Mouse (Mus musculus) spleen, adult 2 months (tissue): ENCODE data around the gene Gm3285. TPM values are rescaled to one million over a fixed set of nuclear protein-coding genes. Genes with fewer than 3 reads are reported as not detected.

Experiments used
- DNase-seq, 2 experiments: peaks; one replicate each; pipeline versions ENCODE4 v3.0.0 to v3.0.0-alpha.2; 2012 to 2021; ENCODE audit warnings: low spot score in 2 of 2, low read depth in 1 of 2
- H3K27ac ChIP-seq: fragments of 200-500 bp; 2 replicates; pipeline ENCODE4 v1.5.1; 2012; ENCODE audit warnings: low read length, inconsistent platforms; ENCODE audit not compliant: insufficient read depth
- H3K27me3 ChIP-seq: fragments of 200-500 bp; 2 replicates; pipeline ENCODE4 v1.6.1; 2012; ENCODE audit warnings: mild to moderate bottlenecking, moderate library complexity, low read length, inconsistent platforms; ENCODE audit not compliant: control insufficient read depth, insufficient read depth
- H3K36me3 ChIP-seq: fragments of 200-500 bp; 2 replicates; pipeline ENCODE4 v1.6.1; 2012; ENCODE audit warnings: mild to moderate bottlenecking, low read length, inconsistent platforms; ENCODE audit not compliant: control insufficient read depth, insufficient read depth
- H3K4me1 ChIP-seq: fragments of 200-500 bp; 2 replicates; pipeline ENCODE4 v1.6.1; 2011; ENCODE audit warnings: inconsistent platforms; ENCODE audit not compliant: control insufficient read depth, insufficient read depth, insufficient read length
- H3K4me3 ChIP-seq: fragments of 200-500 bp; 2 replicates; pipeline ENCODE4 v1.5.1; 2011; ENCODE audit warnings: mild to moderate bottlenecking, inconsistent platforms; ENCODE audit not compliant: insufficient read depth, insufficient read length; ENCODE audit errors: extremely low read depth
- CTCF ChIP-seq: fragments of 200-500 bp; IDR thresholded peaks from 2 replicates; pipeline ENCODE4 v1.5.1; 2011; ENCODE audit warnings: mild to moderate bottlenecking, inconsistent platforms; ENCODE audit not compliant: insufficient read depth, insufficient read length, insufficient replicate concordance; ENCODE audit errors: extremely low read depth
- POLR2A ChIP-seq: fragments of 200-500 bp; IDR thresholded peaks from 2 replicates; pipeline ENCODE4 v1.6.1; 2011; ENCODE audit warnings: low read depth, low read length, inconsistent platforms
- WGBS: fragments of 180-500 bp; shearing (Covaris S2); methylation state at CpG from one replicate; pipeline ENCODE4 v1.1.7; 2018; 5-methylcytosine and 5-hydroxymethylcytosine counted together
- polyA plus RNA-seq: library from polyadenylated mRNA; depleted of rRNA; stranded (reverse); fragments of >200 nt; gene quantifications from 2 replicates; pipeline ENCODE4 v1.2.3, GENCODE M21; 2012; rRNA removed

Gm3285 gene
- polyA plus RNA-seq, 1 experiment = not detected

- Histone ChIP-seq H3K27me3 (no peaks in the 10 kb centered on the region), H3K36me3 (no peaks in the 10 kb centered on the region), H3K27ac (no peak overlapping the region), H3K4me3 (no peak overlapping the region), H3K4me1 (no peaks in the 10 kb centered on the region)
- TF ChIP-seq CTCF (no peak), POLR2A (no peak)
- WGBS = 76% methylated on average over 5 of the region's 5 CpGs
- DNase-seq = no peak
Observed at GRCm38 (mm10) chr10:77895562-77895961, 33.8 kb downstream of the Gm3285 start.

GRCm38 (mm10) chr10:77900126-77900525 lies 38.4 kb downstream of the Gm3285 start:
- H3K27me3 ChIP-seq = peaks cover 16% of the 10 kb centered on the region
- DNase-seq = no peak
- H3K4me3 ChIP-seq = no peak overlapping the region
- 67% methylated on average over 7 of the region's 7 CpGs for WGBS
- no peak for TF ChIP-seq POLR2A
- TF ChIP-seq CTCF = no peak
- H3K4me1 ChIP-seq = peaks cover 5% of the 10 kb centered on the region; the same call in 1 of the 2 replicates
- no peak overlapping the region for H3K27ac ChIP-seq
- no peaks in the 10 kb centered on the region for H3K36me3 ChIP-seq

GRCm38 (mm10) chr10:77900903-77901818 lies 39.4 kb downstream of the Gm3285 start:
- WGBS = 88% methylated on average over 27 of the region's 27 CpGs
- TF ChIP-seq CTCF = no peak
- no peak for TF ChIP-seq POLR2A
- peaks cover 16% of the 10 kb centered on the region for H3K27me3 ChIP-seq
- H3K4me1 ChIP-seq = peaks cover 5% of the 10 kb centered on the region; the same call in 1 of the 2 replicates
- no peaks in the 10 kb centered on the region for H3K36me3 ChIP-seq
- no peak overlapping the region for H3K27ac ChIP-seq
- no peak overlapping the region for H3K4me3 ChIP-seq
- no peak for DNase-seq

- H3K4me3 ChIP-seq = peak overlapping the region; percentile 45; the same call in 1 of the 2 replicates
- no peaks in the 10 kb centered on the region for H3K36me3 ChIP-seq
- TF ChIP-seq CTCF = no peak
- no peak for TF ChIP-seq POLR2A
- no peak for DNase-seq
- 11% methylated on average over 14 of the region's 14 CpGs for WGBS
- H3K4me1 ChIP-seq = peaks cover 5% of the 10 kb centered on the region; the same call in 1 of the 2 replicates
- peaks cover 16% of the 10 kb centered on the region for H3K27me3 ChIP-seq
- no peak overlapping the region for H3K27ac ChIP-seq
Observed at GRCm38 (mm10) chr10:77901871-77902210, 40.1 kb downstream of the Gm3285 start.

GRCm38 (mm10) chr10:77902211-77902893 lies 40.6 kb downstream of the Gm3285 start, which contains the start of gene Lrrc3:
TSS of gene Lrrc3 (minus strand) at chr10:77902536.
- Histone ChIP-seq H3K4me3 (peak within 1 kb of the TSS; percentile 45), H3K27me3 (peaks cover 16% of the 10 kb centered on the region), H3K27ac (no peak within 1 kb of the TSS), H3K36me3 (no peaks in the 10 kb centered on the region), H3K4me1 (peaks cover 5% of the 10 kb centered on the region; the same call in 1 of the 2 replicates)
- DNase-seq = no peak
- TF ChIP-seq CTCF = no peak
- no peak for TF ChIP-seq POLR2A
- 3% methylated on average over 44 of the region's 46 CpGs for WGBS

GRCm38 (mm10) chr10:77902894-77903715 lies 41.3 kb downstream of the Gm3285 start:
- H3K4me3 ChIP-seq = peak overlapping the region; percentile 33
- H3K27ac ChIP-seq = no peak overlapping the region
- DNase-seq = no peak
- H3K4me1 ChIP-seq = peaks cover 5% of the 10 kb centered on the region; the same call in 1 of the 2 replicates
- WGBS = 9% methylated on average over 34 of the region's 35 CpGs
- TF ChIP-seq CTCF (no peak), POLR2A (no peak)
- no peaks in the 10 kb centered on the region for H3K36me3 ChIP-seq
- peaks cover 16% of the 10 kb centered on the region for H3K27me3 ChIP-seq

Other genes with a start within 250 kb of the Gm3285 start
- gene Ube2g2, start 239.7 kb upstream of the Gm3285 start, polyA plus RNA-seq = 31.4 and 34.0 TPM in 2 replicates
- gene Tspear, start 175.4 kb upstream of the Gm3285 start, polyA plus RNA-seq = 0.55 and 1.1 TPM in 2 replicates
- gene Gm19402, start 171.2 kb upstream of the Gm3285 start, polyA plus RNA-seq = not detected in 2 replicates
- gene Gm9508, start 164.7 kb upstream of the Gm3285 start, polyA plus RNA-seq = not detected in 2 replicates
- gene Gm10272, start 155.3 kb upstream of the Gm3285 start, polyA plus RNA-seq = not detected in 2 replicates
- gene Gm10024, start 150.5 kb upstream of the Gm3285 start, polyA plus RNA-seq = not detected in 2 replicates
- 0.39 TPM in 1 of 2 replicates, not detected in the other for gene Gm10142, start 146.2 kb upstream of the Gm3285 start, polyA plus RNA-seq
- not detected in 2 replicates for gene Krtap12-1, start 141.4 kb upstream of the Gm3285 start, polyA plus RNA-seq
- not detected in 2 replicates for gene Gm10100, start 135.5 kb upstream of the Gm3285 start, polyA plus RNA-seq
- gene Gm18596, start 119.3 kb upstream of the Gm3285 start, polyA plus RNA-seq = not detected in 2 replicates
- gene Gm9736, start 110.6 kb upstream of the Gm3285 start, polyA plus RNA-seq = not detected in 2 replicates
- not detected in 2 replicates for gene Gm3233, start 102.3 kb upstream of the Gm3285 start, polyA plus RNA-seq
- not detected in 2 replicates for gene Gm3238, start 90.7 kb upstream of the Gm3285 start, polyA plus RNA-seq
- not detected in 2 replicates for gene Gm7138, start 85.0 kb upstream of the Gm3285 start, polyA plus RNA-seq
- not detected in 2 replicates for gene Gm3250, start 79.4 kb upstream of the Gm3285 start, polyA plus RNA-seq
- gene Gm7137, start 73.8 kb upstream of the Gm3285 start, polyA plus RNA-seq = not detected in 2 replicates
- not detected in 2 replicates for gene Gm9639, start 66.9 kb upstream of the Gm3285 start, polyA plus RNA-seq
- not detected in 2 replicates for gene Gm19668, start 62.8 kb upstream of the Gm3285 start, polyA plus RNA-seq
- not detected in 2 replicates for gene Gm9507, start 50.1 kb upstream of the Gm3285 start, polyA plus RNA-seq
- not detected in 2 replicates for gene Gm2696, start 47.3 kb upstream of the Gm3285 start, polyA plus RNA-seq
- not detected in 2 replicates for gene Krtap10-4, start 34.9 kb upstream of the Gm3285 start, polyA plus RNA-seq
- gene Krtap10-10, start 26.0 kb upstream of the Gm3285 start, polyA plus RNA-seq = not detected in 2 replicates
- not detected in 2 replicates for gene Gm36176, start 15.2 kb upstream of the Gm3285 start, polyA plus RNA-seq
- gene Gm10318, start 9.1 kb upstream of the Gm3285 start, polyA plus RNA-seq = not detected in 2 replicates
- gene Lrrc3, start 40.6 kb downstream of the Gm3285 start, polyA plus RNA-seq = 0.70 and 1.2 TPM in 2 replicates
- 51.6 and 52.3 TPM in 2 replicates for gene Trpm2, start 108.6 kb downstream of the Gm3285 start, polyA plus RNA-seq
- gene 1810043G02Rik, start 116.5 kb downstream of the Gm3285 start, polyA plus RNA-seq = 21.4 and 30.1 TPM in 2 replicates
- gene Pfkl, start 148.1 kb downstream of the Gm3285 start, polyA plus RNA-seq = 61.1 and 65.8 TPM in 2 replicates
- 0.08 TPM in 1 of 2 replicates, not detected in the other for gene Dnmt3l, start 180.0 kb downstream of the Gm3285 start, polyA plus RNA-seq
- gene Aire, start 181.6 kb downstream of the Gm3285 start, polyA plus RNA-seq = 4.0 and 4.6 TPM in 2 replicates
- gene Icosl, start 207.3 kb downstream of the Gm3285 start, polyA plus RNA-seq = 78.1 and 82.7 TPM in 2 replicates